Mouse (Mus musculus) G1E (cell line): Measurements from ENCODE around the gene Gm42906.

Experiments used
- CTCF ChIP-seq: IDR thresholded peaks from 2 replicates; pipeline ENCODE4 v1.5.1; 2012; ENCODE audit warnings: low read depth, low read length, inconsistent platforms, mixed read lengths
- GATA1 ChIP-seq: IDR thresholded peaks from 2 replicates; pipeline ENCODE4 v1.6.1; 2012; ENCODE audit warnings: borderline replicate concordance, low read length, inconsistent platforms, mixed read lengths
- GATA2 ChIP-seq: IDR thresholded peaks from 2 replicates; pipeline ENCODE4 v1.6.1; 2012; ENCODE audit warnings: low read depth, low read length, inconsistent platforms, borderline replicate concordance
- POLR2AphosphoS5 ChIP-seq: IDR thresholded peaks from 2 replicates; pipeline ENCODE4 v1.6.1; 2012; ENCODE audit warnings: low read depth, low read length, inconsistent platforms; ENCODE audit not compliant: insufficient replicate concordance
- TAL1 ChIP-seq: conservative IDR thresholded peaks from 2 replicates; pipeline ENCODE4 v1.6.1; 2012; ENCODE audit warnings: low read depth, low read length, inconsistent platforms, mixed read lengths

DNA sequence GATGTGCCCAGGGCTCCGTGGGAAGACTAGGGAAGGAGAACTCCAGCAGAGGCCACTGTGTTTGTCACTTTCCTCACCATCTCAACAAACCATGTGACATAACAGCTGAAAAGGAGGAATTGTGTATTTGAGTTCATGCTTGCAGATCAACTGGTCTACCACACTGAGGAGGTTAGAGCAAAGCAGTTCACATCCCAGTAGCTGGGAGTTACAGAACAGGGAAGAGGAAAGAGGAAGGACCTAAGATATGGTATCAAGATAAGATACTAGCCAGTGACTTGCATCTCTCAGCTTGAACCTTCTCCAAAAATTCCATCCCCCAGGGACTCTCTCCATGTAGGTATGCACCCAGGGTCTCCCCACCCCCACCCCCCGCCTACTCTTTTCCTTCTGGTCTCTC lies 166.4 kb downstream of the Gm42906 start:
- TF ChIP-seq CTCF (no peak), POLR2AphosphoS5 (no peak), TAL1 (no peak), GATA1 (no peak), GATA2 (no peak)
